Mouse (Mus musculus) stomach, embryonic 14.5 days (tissue): ENCODE measurements around the gene Tspan9. TPM values are rescaled to one million over a fixed set of nuclear protein-coding genes. Genes with fewer than 3 reads are reported as not detected.
A peak's percentile ranks its signal among the peaks of the same experiment; 100 is the strongest.

Source experiments
- ATAC-seq: fragments of 200-750 bp; cut with Nextera tagmentation; 2 replicates; pipeline ENCODE4 v1.8.0; 2017; ENCODE audit warnings: low read depth, moderate TSS enrichment; ENCODE audit not compliant: insufficient number of reproducible peaks, insufficient read depth, low FRiP score
- H3K27ac ChIP-seq: fragments of 300-500 bp; sonication (generic); 2 replicates; pipeline ENCODE4 v1.5.1; 2014; ENCODE audit warnings: mild to moderate bottlenecking, low read length, moderate library complexity, mixed read lengths
- H3K27me3 ChIP-seq: fragments of 300-500 bp; sonication (generic); 2 replicates; pipeline ENCODE4 v1.6.1; 2014; ENCODE audit warnings: low read length, control low read depth, mixed read lengths; ENCODE audit not compliant: control insufficient read depth, insufficient read depth
- H3K36me3 ChIP-seq: fragments of 300-500 bp; sonication (generic); 2 replicates; pipeline ENCODE4 v1.6.1; 2014; ENCODE audit warnings: mild to moderate bottlenecking, control low read depth, low read length, moderate library complexity, mixed read lengths; ENCODE audit not compliant: control insufficient read depth, insufficient read depth
- H3K4me1 ChIP-seq: fragments of 300-500 bp; sonication (generic); 2 replicates; pipeline ENCODE4 v1.6.1; 2014; ENCODE audit warnings: low read length, control low read depth, mixed read lengths; ENCODE audit not compliant: control insufficient read depth, insufficient read depth
- H3K4me2 ChIP-seq: fragments of 300-500 bp; sonication (generic); replicated peaks from 2 replicates; pipeline ENCODE4 v1.6.1; 2014; ENCODE audit warnings: low read depth, low read length, control low read depth
- H3K4me3 ChIP-seq: fragments of 300-500 bp; sonication (generic); 2 replicates; pipeline ENCODE4 v1.5.1; 2014; ENCODE audit warnings: low read depth, low read length, control low read depth
- H3K9ac ChIP-seq: fragments of 300-500 bp; sonication (generic); replicated peaks from 2 replicates; pipeline ENCODE4 v1.6.1; 2014; ENCODE audit warnings: low read depth, mild to moderate bottlenecking, control low read depth, low read length, moderate library complexity, mixed read lengths
- H3K9me3 ChIP-seq: fragments of 300-500 bp; sonication (generic); 2 replicates; pipeline ENCODE4 v1.6.1; 2016; ENCODE audit warnings: low read depth, low read length, control low read depth; ENCODE audit not compliant: control insufficient read depth
- WGBS: fragments of 180-500 bp; shearing (Covaris S2); extraction: QIAGEN DNeasy Blood & Tissue Kit; methylation state at CpG from one replicate; pipeline ENCODE4 v1.1.7; 2014; 5-methylcytosine and 5-hydroxymethylcytosine counted together
- polyA plus RNA-seq: library from polyadenylated mRNA; unstranded; fragments of >200 nt; fragmentation: Nextera tagmentation; extraction: Ambion mirVana; gene quantifications from 2 replicates; pipeline ENCODE4 v1.2.1, GENCODE M21; 2014

Gene Tspan9
- polyA plus RNA-seq, 1 experiment from 2014 or later = 124 TPM

DNA sequence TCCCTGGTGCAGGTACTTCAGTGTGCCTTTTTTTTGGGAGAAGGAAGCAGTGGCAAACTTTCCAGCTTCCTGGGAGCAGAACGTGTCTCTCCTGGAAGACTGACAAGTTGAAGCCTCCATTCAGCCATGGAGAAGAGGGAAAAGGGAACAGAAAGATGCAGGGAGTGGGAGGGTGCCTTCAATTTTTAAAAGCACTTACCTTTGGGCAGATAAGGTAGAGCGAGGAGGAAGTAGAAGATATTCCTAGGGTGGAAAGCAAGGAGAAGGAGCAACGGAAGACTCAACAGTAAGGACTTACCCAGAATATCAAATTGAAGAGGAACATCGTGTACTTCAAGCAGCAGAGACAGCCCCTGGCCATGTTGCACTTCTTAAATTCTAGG is 109.5 kb downstream of the Tspan9 start:
- ATAC-seq = no peak
- H3K4me1 ChIP-seq = peaks cover 28% of the 10 kb centered on the region; the same call in 1 of the 2 replicates
- no peaks in the 10 kb centered on the region for H3K36me3 ChIP-seq
- H3K9ac ChIP-seq = peak overlapping the region; percentile 57
- peak overlapping the region; percentile 52 for H3K4me3 ChIP-seq
- 0 out of 2 replicates have a peak, but pooled peaks cover 4% of the 10 kb centered on the region for H3K27me3 ChIP-seq
- 29% methylated on average over 4 of the region's 4 CpGs for WGBS
- H3K4me2 ChIP-seq = peak overlapping the region; percentile 96
- no peaks in the 10 kb centered on the region for H3K9me3 ChIP-seq
- no peak overlapping the region; the same call in 1 of the 2 replicates for H3K27ac ChIP-seq

DNA sequence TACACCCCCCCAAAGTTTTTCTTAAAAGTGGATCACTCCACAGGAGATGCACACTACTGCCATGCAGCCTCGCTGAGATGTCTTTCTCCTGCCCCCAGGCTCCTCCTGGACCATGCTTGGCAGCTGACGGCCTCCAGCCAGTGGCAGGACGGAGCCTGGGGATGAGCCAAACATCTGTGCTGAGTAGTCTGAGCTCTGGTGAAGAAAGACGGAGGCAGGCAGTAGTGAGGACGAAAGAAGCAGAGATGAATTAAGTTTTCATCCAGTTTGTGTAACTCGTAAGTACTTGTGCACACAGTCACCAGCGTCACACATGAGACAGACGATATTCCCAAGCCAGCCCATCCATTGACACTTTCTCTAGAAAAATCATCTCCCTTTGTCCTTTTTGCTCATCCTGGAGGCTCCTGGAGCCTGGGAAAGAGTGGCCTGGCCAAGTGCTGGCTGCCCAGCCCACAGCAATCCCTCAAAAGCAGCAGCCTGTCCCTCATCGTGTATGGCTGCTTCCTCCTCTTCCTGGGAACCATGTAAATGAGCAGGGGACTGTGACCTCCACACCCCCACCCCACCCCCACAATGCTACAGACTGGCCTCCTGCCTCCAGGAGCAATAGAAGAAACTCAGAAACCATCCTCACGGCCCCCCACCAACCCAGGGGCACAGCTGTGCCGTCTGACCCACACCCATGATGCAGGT is 110.1 kb downstream of the Tspan9 start:
- H3K9ac ChIP-seq = peak overlapping the region; percentile 57; the same call in 1 of the 2 replicates
- H3K9me3 ChIP-seq = no peaks in the 10 kb centered on the region
- H3K36me3 ChIP-seq = no peaks in the 10 kb centered on the region
- WGBS = 52% methylated on average over 11 of the region's 11 CpGs
- no peak for ATAC-seq
- H3K4me2 ChIP-seq = peak overlapping the region; percentile 96
- peak overlapping the region; percentile 17; the same call in 1 of the 2 replicates for H3K27ac ChIP-seq
- H3K4me1 ChIP-seq = peaks cover 26% of the 10 kb centered on the region; the same call in 1 of the 2 replicates
- H3K27me3 ChIP-seq = 0 out of 2 replicates have a peak, but pooled peaks cover 4% of the 10 kb centered on the region
- H3K4me3 ChIP-seq = peak overlapping the region; percentile 52

DNA sequence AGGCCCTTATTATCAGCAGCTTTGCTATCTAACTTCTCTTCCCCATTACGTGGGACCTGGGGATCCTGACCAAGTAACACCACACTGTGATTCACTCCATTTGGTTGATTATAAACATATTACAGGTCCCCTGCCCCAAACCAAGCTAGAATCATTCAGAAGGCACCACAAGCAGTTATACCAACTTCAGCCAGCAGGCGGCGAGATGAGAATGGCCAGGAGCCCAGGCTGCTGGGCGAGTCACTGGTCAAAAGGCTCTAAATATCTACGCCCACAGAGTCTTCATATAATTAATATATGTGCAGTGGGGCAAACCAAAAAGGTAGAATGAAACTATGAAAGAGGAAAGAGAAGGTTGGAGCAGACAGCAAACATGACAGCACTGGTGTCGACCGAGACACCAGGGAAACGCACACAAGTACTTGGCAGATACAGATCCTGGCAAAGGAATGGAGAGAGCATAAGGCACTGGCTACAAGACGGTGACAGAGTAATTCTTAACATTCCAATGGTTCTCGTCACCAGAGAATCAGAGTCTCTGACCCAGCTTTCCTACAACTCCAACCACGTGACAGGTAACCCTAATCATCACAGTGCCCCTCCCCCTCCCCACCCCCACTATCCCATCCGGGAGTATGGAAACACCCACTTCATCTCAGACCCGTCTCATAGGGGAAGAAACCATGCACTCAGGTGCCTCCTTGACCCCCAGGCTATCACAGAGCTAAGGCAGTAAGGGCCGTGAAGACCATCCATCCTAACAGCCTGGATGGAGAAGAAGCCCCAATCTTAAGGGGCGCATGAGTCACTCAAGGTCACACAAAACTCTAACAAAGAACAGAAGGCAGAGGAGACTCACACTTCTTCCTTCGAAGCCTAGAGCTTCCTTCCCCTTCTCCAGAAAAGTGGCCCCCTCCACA is 110.9 kb downstream of the Tspan9 start:
- H3K36me3 ChIP-seq = no peaks in the 10 kb centered on the region
- H3K9me3 ChIP-seq = no peaks in the 10 kb centered on the region
- H3K27me3 ChIP-seq = 0 out of 2 replicates have a peak, but pooled peaks cover 4% of the 10 kb centered on the region
- 31% methylated on average over 16 of the region's 16 CpGs for WGBS
- H3K27ac ChIP-seq = peak overlapping the region; percentile 17; the same call in 1 of the 2 replicates
- no peak overlapping the region for H3K9ac ChIP-seq
- H3K4me1 ChIP-seq = peaks cover 29% of the 10 kb centered on the region; the same call in 1 of the 2 replicates
- peak overlapping the region; percentile 96 for H3K4me2 ChIP-seq
- H3K4me3 ChIP-seq = peak overlapping the region; percentile 52
- ATAC-seq = no peak

DNA sequence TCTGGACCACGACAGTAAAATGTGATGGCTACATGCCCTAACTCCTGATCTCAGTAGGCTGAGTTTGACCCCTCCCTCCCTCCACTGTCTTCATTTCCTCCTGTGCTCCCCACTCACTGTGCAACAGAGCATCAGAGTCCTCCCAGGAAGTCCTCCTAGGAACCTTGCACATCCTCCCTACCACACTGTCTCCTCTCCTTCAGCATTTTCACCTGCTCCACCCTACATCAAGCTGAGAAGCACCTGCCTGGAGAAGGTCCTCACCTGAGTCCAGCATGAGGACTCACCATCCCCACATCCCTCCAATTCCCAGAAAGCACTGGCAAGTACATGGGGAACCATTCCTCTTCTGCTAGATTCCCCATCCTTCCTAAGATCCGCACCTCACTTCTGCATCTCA is 111.8 kb downstream of the Tspan9 start:
- peaks cover 29% of the 10 kb centered on the region; the same call in 1 of the 2 replicates for H3K4me1 ChIP-seq
- H3K27ac ChIP-seq = no peak overlapping the region
- H3K9me3 ChIP-seq = no peaks in the 10 kb centered on the region
- 0 out of 2 replicates have a peak, but pooled peaks cover 4% of the 10 kb centered on the region for H3K27me3 ChIP-seq
- no peak for ATAC-seq
- no peaks in the 10 kb centered on the region for H3K36me3 ChIP-seq
- no peak overlapping the region for H3K4me3 ChIP-seq
- WGBS = 68% methylated on average over 2 of the region's 2 CpGs
- H3K4me2 ChIP-seq = peak overlapping the region; percentile 96; the same call in 1 of the 2 replicates
- no peak overlapping the region for H3K9ac ChIP-seq

DNA sequence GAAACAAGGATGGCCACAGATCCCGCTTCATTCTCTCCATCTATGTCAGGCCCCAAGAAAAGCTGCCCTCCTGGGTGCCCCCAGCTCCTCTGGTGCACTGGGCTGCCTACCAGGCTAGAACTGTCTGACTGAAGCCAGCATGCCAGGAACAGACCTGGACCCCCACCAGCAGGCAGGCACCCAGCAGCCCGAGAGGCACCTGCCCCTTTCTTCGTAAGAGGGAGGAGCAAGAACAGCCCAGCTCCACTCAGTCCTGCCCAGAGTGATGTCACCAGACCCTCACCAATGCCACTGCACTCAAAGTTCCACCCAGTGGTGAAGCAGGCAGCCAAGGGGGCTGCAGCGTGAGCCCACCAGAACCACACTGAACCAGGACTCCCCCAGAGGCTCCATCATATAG is 112.3 kb downstream of the Tspan9 start:
- Histone ChIP-seq H3K27me3 (0 out of 2 replicates have a peak, but pooled peaks cover 4% of the 10 kb centered on the region), H3K9ac (no peak overlapping the region), H3K36me3 (no peaks in the 10 kb centered on the region), H3K9me3 (no peaks in the 10 kb centered on the region), H3K4me1 (peaks cover 27% of the 10 kb centered on the region; the same call in 1 of the 2 replicates), H3K4me2 (peak overlapping the region; percentile 96; the same call in 1 of the 2 replicates), H3K27ac (no peak overlapping the region), H3K4me3 (no peak overlapping the region)
- no peak for ATAC-seq
- WGBS = 68% methylated on average over 4 of the region's 4 CpGs

DNA sequence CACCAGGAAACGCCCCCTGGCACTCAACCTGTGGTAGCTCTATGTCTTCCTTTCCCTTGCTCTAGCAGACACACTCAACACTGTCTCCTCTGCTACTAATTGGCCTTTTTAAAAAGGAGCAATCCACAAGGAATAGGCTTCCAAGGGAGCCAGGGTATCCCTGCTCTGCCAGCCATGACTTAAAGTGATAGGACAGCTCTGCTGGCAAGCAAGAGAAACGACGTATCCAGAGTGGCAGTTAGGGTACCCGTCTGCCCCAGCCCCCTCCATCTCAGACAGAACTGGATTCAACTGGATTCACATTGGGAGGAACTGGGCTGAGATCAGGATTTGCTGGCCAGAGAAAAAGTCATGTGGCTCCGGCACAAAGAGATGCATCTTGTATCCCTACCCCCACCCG is 112.9 kb downstream of the Tspan9 start:
- H3K9ac ChIP-seq = no peak overlapping the region
- WGBS = 86% methylated on average over 6 of the region's 6 CpGs
- ATAC-seq = no peak

DNA sequence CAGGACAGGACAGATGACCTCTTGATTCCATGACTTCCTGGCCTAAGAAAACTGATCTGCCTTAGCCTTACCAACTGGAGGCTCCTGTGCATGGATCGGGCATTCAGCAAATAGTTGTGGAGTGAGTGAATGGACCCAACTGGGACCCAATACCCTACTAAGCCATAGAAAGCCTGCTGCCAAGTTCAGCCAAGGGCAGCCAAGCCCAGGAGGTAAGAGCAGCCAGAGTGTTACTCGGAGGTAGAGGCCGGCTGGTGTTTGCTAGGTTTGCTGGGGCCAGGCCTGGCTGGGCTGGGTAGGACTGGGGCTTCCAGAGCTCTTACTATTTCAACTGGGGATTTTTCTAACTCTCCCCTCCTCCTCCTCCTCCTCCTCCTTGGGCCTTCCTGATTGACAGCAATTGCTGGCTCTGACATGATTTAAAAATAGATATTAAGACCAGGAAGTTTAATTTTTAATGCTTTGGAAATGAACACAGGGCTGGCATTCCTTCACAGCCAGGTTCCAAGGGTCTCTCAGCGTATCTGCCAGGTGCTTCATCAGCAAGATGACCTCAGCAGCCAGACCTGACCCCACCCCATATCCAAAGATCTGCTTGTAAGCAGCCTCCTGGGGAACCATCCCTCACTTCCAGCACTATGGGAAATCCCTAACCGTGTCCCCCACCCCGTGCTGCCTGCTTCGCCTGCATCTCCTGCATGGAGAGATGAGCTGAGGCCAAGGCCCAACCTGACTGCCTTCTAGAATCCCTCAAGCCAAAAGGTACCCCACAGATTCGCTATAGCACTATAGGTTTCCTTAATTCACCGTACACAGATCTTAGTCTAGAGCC is 113.7 kb downstream of the Tspan9 start:
- no peak overlapping the region for H3K4me2 ChIP-seq
- 0 out of 2 replicates have a peak, but pooled peaks cover 4% of the 10 kb centered on the region for H3K27me3 ChIP-seq
- no peaks in the 10 kb centered on the region for H3K9me3 ChIP-seq
- no peak overlapping the region for H3K9ac ChIP-seq
- no peak overlapping the region for H3K4me3 ChIP-seq
- no peaks in the 10 kb centered on the region for H3K36me3 ChIP-seq
- ATAC-seq = no peak
- no peak overlapping the region for H3K27ac ChIP-seq
- peaks cover 19% of the 10 kb centered on the region; the same call in 1 of the 2 replicates for H3K4me1 ChIP-seq
- 84% methylated on average over 9 of the region's 9 CpGs for WGBS

More for the DNA sequence above, 112.9 kb downstream of the Tspan9 start:
- H3K4me1 ChIP-seq = peaks cover 24% of the 10 kb centered on the region; the same call in 1 of the 2 replicates
- no peak overlapping the region for H3K27ac ChIP-seq
- H3K27me3 ChIP-seq = 0 out of 2 replicates have a peak, but pooled peaks cover 4% of the 10 kb centered on the region
- H3K4me2 ChIP-seq = no peak overlapping the region
- H3K9me3 ChIP-seq = no peaks in the 10 kb centered on the region
- no peaks in the 10 kb centered on the region for H3K36me3 ChIP-seq
- no peak overlapping the region for H3K4me3 ChIP-seq
